Mouse (Mus musculus) midbrain, embryonic 12.5 days (tissue): ENCODE measurements around the gene BC049762. TPM values are rescaled to one million over a fixed set of nuclear protein-coding genes. Genes with fewer than 3 reads are reported as not detected.

Experiments
- ATAC-seq: fragments of 200-750 bp; cut with Nextera tagmentation; 2 replicates; pipeline ENCODE4 v1.8.0; 2017; ENCODE audit warnings: low read depth, moderate TSS enrichment, moderate library complexity; ENCODE audit not compliant: low FRiP score
- H3K27ac ChIP-seq: fragments of 300-500 bp; sonication (generic); replicated peaks from 2 replicates; pipeline ENCODE4 v1.5.1; 2016; ENCODE audit warnings: mild to moderate bottlenecking
- H3K27me3 ChIP-seq: fragments of 300-500 bp; sonication (generic); 2 replicates; pipeline ENCODE4 v1.6.1; 2016; ENCODE audit warnings: mild to moderate bottlenecking
- H3K36me3 ChIP-seq: fragments of 300-500 bp; sonication (generic); 2 replicates; pipeline ENCODE4 v1.6.1; 2016
- H3K4me1 ChIP-seq: fragments of 300-500 bp; sonication (generic); 2 replicates; pipeline ENCODE4 v1.6.1; 2016
- H3K4me2 ChIP-seq: fragments of 300-500 bp; sonication (generic); replicated peaks from 2 replicates; pipeline ENCODE4 v1.6.1; 2016; ENCODE audit warnings: mild to moderate bottlenecking, moderate library complexity
- H3K4me3 ChIP-seq: fragments of 300-500 bp; sonication (generic); 2 replicates; pipeline ENCODE4 v1.5.1; 2016; ENCODE audit warnings: mild to moderate bottlenecking
- H3K9ac ChIP-seq: fragments of 300-500 bp; sonication (generic); replicated peaks from 2 replicates; pipeline ENCODE4 v1.6.1; 2016; ENCODE audit warnings: mild to moderate bottlenecking, moderate library complexity
- H3K9me3 ChIP-seq: fragments of 300-500 bp; sonication (generic); 2 replicates; pipeline ENCODE4 v1.6.1; 2016; ENCODE audit warnings: mild to moderate bottlenecking
- WGBS: fragments of 180-500 bp; shearing (Covaris S2); methylation state at CpG from one replicate; pipeline ENCODE4 v1.1.7; 2016; 5-methylcytosine and 5-hydroxymethylcytosine counted together
- polyA plus RNA-seq: library from polyadenylated mRNA; unstranded; fragments of >200 nt; fragmentation: Nextera tagmentation; extraction: Ambion mirVana; gene quantifications from 2 replicates; pipeline ENCODE4 v1.2.1, GENCODE M21; 2016

Gene BC049762
- 0.20 and 0.85 TPM in 2 replicates for polyA plus RNA-seq

DNA sequence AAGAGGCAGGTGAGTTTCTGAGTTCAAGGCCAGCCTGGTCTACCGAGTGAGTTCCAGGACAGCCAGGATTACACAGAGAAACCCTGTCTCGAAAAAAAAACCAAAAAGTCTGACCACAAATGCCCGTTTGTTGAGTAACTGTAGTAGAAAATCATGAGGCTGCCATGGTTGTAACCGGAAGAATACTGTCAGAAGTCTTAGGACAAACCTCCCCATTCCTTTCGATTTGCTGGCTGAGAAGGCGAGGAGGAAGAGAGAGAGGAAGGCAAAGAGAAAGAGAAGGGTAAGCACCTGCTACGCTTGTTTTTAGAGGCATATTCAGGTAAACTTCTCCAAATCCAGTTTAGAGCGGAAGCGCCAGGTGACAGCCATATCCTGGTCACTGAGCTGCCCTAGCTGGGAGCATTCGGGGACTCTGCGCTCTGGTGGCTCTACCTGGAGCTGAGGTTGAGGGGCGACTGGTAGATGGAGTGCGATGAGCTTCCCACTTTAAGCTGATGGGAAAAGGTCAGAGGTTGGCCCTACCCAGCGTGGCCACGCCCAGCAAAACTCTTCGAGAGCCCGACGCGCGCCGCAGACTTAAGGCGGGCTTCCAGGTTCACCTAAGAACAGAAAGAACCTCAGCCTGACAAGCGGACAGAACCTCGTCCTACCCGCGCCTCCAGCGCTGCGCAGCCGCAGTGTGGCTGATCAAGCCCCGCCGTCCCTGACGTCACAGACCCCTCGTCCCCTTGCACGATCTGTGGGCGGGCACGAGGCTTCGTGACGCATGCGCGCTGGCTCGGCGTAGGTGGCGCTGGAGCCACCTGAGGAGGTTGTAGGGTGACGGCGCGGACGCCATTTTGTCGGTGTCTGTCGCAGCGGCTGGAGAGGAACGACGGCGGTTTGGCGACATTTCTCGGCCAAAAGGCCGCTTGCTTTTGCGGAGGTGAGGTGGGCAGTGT lies at the start of gene BC049762:
Gene BC049762 (minus strand): TSS at position 705 of the 944 bp plus-strand sequence.
- peak within 1 kb of the TSS; percentile 91 for H3K27ac ChIP-seq
- 10% methylated on average over 57 of the region's 57 CpGs for WGBS
- peak within 1 kb of the TSS; percentile 59 for H3K4me2 ChIP-seq
- peaks cover 6% of the 10 kb centered on the region; the same call in 1 of the 2 replicates for H3K36me3 ChIP-seq
- H3K4me3 ChIP-seq = peak within 1 kb of the TSS; percentile 97
- H3K4me1 ChIP-seq = peaks cover 31% of the 10 kb centered on the region
- peak within 1 kb of the TSS; percentile 96 for H3K9ac ChIP-seq
- ATAC-seq = peak; percentile 98
- H3K9me3 ChIP-seq = no peaks in the 10 kb centered on the region
- H3K27me3 ChIP-seq = no peaks in the 10 kb centered on the region

DNA sequence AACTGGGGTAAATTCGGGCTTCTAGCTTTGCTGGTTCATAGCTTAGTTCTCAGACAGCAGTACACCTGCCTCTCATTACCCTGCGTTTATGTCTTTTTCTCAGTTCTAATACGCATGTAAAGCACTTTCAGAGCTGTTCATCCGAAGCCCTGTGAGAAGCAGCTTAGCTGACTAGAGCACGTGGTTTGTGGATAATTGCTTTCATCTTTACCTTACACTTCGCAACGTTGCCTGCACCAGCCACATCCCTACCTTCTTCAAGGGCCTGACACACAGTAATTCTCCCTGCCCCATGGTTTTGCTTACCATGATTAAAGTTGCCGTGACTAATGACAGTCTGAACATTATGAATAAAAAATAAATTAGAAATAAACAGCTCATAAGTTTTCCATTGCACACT lies 49.0 kb upstream of the BC049762 start:
- no peak overlapping the region for H3K4me2 ChIP-seq
- ATAC-seq = no peak
- H3K9ac ChIP-seq = no peak overlapping the region
- no peak overlapping the region for H3K27ac ChIP-seq
- H3K36me3 ChIP-seq = no peaks in the 10 kb centered on the region
- H3K4me3 ChIP-seq = no peak overlapping the region
- H3K9me3 ChIP-seq = 0 out of 2 replicates have a peak, but pooled peaks cover 2% of the 10 kb centered on the region
- no peaks in the 10 kb centered on the region for H3K27me3 ChIP-seq
- WGBS = 82% methylated on average over 8 of the region's 8 CpGs
- H3K4me1 ChIP-seq = no peaks in the 10 kb centered on the region

DNA sequence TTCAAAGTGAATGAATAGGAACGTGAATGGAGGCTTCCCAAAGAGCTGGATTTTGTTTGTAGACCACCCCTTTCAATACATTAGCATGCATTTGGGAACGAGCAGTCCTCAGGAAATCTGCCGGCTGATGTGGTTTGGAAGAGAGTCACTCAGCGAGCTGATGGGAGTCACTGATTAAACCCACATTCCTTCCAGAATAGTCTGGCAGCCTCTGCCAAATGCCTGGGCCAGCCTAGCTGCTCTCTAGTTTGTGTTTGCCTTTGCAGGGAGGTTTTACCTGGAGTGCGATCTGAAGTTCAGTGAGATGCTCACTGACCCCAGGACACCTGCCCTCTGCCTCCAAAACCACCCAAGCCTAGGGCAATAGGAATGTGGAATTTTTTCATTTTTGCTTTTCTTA lies 45.5 kb upstream of the BC049762 start:
- WGBS = 71% methylated on average over 5 of the region's 5 CpGs
- H3K27ac ChIP-seq = no peak overlapping the region
- H3K27me3 ChIP-seq = no peaks in the 10 kb centered on the region
- no peaks in the 10 kb centered on the region for H3K36me3 ChIP-seq
- H3K4me1 ChIP-seq = no peaks in the 10 kb centered on the region
- H3K9ac ChIP-seq = no peak overlapping the region
- H3K4me2 ChIP-seq = no peak overlapping the region
- H3K4me3 ChIP-seq = no peak overlapping the region
- no peaks in the 10 kb centered on the region for H3K9me3 ChIP-seq
- no peak for ATAC-seq

DNA sequence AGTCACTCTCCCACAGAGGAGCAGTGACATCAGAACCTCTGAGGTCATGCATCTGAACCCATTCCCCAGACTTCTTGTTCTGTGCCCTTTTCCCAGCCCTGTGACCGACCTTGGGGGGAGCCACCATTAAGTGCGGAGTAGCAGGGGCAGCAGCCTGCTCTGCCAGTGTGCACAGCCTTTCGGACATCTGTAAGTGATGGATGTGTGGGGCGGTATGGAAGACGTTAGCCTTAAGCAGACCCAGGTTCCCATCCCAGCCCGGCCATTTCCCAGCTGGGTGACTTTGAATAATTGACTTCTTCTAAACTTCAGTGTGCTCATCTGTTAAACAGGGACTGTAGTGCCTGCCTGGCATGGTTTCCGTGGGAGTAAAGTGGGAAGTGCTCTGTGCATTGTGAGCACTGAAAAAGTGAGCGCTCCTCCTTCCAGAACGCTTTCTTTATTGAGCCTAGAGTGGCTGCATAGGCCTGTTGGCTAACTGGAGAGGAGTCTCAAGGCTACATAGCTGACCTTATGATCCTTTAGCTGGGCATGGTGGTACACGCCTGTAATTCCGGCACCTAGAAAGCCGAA lies 41.2 kb upstream of the BC049762 start:
- no peak overlapping the region for H3K27ac ChIP-seq
- H3K9me3 ChIP-seq = no peaks in the 10 kb centered on the region
- no peak for ATAC-seq
- H3K27me3 ChIP-seq = no peaks in the 10 kb centered on the region
- H3K36me3 ChIP-seq = no peaks in the 10 kb centered on the region
- 78% methylated on average over 12 of the region's 12 CpGs for WGBS
- no peaks in the 10 kb centered on the region for H3K4me1 ChIP-seq
- no peak overlapping the region for H3K9ac ChIP-seq
- no peak overlapping the region for H3K4me3 ChIP-seq
- no peak overlapping the region for H3K4me2 ChIP-seq

DNA sequence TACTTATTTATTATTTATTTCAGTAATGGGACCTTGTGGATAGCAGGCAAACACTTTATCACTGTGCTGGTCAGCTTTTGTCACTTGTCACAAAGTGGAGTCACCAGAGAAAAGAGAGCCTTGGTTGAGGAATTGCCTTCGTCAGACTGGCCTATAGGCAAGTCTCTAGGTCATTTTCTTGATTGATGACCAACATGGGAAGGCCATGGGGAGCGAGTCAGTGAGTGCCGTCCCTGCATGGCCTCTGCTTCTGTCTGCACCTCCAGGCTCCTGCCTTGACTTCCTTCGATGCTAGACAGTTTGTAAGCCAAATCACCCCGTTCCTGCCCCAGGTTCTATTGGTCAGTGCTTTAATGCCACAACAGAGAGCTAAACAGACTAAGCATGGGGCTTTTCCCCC lies 39.5 kb upstream of the BC049762 start:
- 84% methylated on average over 5 of the region's 5 CpGs for WGBS
- Histone ChIP-seq H3K4me1 (no peaks in the 10 kb centered on the region), H3K27ac (no peak overlapping the region), H3K36me3 (no peaks in the 10 kb centered on the region), H3K4me2 (no peak overlapping the region), H3K9me3 (no peaks in the 10 kb centered on the region), H3K4me3 (no peak overlapping the region), H3K9ac (no peak overlapping the region), H3K27me3 (no peaks in the 10 kb centered on the region)
- ATAC-seq = no peak

DNA sequence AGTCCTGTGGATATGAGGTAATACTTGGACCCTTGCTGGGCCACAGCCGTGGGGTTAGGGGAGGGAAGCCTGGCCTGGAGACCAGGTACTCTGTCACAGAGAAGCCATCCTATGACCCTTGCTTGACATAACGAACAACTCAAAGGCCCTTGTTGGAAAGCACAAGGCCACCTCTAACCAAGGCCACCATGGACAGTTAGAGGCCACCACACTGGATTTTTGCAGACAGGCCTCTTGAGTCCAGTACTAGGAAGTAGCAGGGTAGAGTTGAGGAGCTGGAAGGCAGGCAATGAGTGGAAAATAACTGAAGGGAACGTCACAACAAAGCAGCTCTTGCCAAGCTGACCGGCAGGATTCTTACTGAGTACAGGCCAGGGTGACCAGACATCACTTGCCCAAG lies 35.8 kb upstream of the BC049762 start:
- H3K27me3 ChIP-seq = no peaks in the 10 kb centered on the region
- H3K4me2 ChIP-seq = no peak overlapping the region
- no peaks in the 10 kb centered on the region for H3K36me3 ChIP-seq
- H3K4me3 ChIP-seq = no peak overlapping the region
- no peak for ATAC-seq
- H3K27ac ChIP-seq = no peak overlapping the region
- H3K4me1 ChIP-seq = no peaks in the 10 kb centered on the region
- H3K9ac ChIP-seq = no peak overlapping the region
- H3K9me3 ChIP-seq = no peaks in the 10 kb centered on the region
- 95% methylated on average over 4 of the region's 4 CpGs for WGBS

DNA sequence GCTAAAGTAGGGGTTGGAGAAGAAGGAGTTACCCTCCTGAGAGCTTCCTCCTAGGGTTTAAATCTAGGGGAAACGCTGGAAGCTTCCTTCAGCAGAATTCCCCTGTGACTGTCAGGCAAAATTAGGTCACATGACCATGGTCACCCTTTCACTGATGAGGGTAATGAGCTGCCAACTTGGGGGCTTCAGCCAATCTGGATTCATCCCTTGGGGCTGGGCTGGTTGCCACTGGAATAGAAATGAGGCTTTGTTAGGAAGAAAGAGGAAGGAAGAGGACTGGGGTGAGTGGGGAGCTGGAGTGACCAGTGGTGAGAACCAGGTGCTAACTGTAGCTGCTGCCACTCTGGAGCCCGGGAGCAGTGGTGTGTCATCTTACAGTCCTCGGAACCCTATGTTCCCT lies 32.9 kb upstream of the BC049762 start:
- Histone ChIP-seq H3K4me1 (no peaks in the 10 kb centered on the region), H3K9me3 (no peaks in the 10 kb centered on the region), H3K36me3 (no peaks in the 10 kb centered on the region), H3K4me3 (no peak overlapping the region), H3K9ac (no peak overlapping the region), H3K4me2 (no peak overlapping the region), H3K27ac (no peak overlapping the region), H3K27me3 (peaks cover 19% of the 10 kb centered on the region)
- no peak for ATAC-seq
- WGBS = 89% methylated on average over 3 of the region's 3 CpGs

DNA sequence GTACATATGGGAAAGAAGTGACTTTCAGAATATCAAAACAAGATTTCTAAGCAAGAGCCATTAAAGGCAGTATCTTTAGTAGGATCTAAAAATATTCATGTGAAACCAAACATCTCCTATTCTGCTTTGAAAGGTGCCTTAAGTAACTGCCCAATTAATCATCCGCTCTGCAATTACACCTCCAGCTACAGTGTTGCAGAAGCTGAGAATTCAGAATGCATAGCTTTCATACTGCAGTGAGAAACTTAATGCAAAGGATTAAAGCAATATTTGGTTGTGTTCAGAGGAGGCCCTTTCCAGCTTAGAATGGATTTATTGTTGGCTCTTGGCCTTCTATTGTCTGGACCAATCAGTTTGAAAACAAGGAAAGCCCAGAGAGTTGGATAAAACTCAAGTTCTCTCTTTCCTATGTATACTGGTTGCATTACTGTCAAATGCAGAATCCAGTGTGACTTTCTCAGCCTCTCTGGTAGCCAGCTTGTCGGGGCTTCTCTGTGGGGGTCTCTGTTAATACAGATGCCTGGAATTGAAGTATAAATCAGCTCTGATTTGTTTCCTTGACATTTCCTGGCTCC lies 31.2 kb upstream of the BC049762 start:
- Histone ChIP-seq H3K4me1 (peaks cover 9% of the 10 kb centered on the region; the same call in 1 of the 2 replicates), H3K9ac (no peak overlapping the region), H3K4me3 (no peak overlapping the region), H3K9me3 (no peaks in the 10 kb centered on the region), H3K36me3 (no peaks in the 10 kb centered on the region), H3K4me2 (no peak overlapping the region), H3K27ac (no peak overlapping the region), H3K27me3 (peaks cover 27% of the 10 kb centered on the region)
- no peak for ATAC-seq
- WGBS = 75% methylated on average over 2 of the region's 2 CpGs

DNA sequence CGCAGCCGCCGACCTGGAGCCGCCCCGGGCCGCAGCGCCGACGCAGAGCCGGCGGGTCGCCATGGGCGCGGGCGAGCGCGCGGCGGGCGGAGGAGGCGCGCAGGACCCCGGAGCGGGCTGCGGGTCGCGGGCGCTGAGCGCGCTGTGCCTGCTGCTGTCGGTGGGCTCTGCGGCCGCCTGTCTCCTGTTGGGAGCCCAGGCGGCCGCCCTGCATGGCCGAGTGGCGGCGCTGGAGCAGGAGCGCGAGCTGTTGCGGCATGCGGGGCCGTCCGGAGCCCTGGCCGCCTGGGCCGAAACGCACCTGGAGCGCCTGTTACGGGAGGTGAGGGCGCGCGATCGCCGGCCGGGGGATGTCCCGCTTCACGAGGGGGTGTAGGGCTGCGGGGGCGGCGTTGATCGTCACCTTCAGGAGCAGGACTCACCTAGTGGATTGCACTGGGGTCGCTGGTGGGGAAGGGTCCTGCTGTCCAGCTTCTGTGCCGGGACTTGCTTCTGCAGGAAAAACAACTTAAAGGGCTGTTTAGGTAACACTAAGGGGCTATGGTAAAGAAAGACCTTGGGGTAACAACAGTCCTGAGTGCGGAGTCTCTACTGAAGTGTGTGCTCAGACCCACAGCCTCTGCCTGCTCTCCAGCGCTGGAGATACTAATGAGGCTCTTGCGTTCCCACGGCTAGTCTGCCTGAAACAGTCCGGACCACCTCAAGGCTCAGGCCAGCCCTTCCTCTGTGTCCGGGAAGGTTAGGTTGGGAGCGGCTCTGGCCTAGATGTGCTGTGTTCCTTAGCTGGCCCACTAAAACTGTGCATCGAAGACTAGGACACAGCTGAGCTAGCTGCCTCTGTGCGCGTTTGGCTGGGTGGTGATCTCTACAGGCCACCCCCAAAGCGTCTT lies 27.5 kb upstream of the BC049762 start:
- Histone ChIP-seq H3K9ac (peak overlapping the region; percentile 74), H3K4me2 (peak overlapping the region; percentile 91), H3K4me3 (peak overlapping the region; percentile 62), H3K9me3 (no peaks in the 10 kb centered on the region), H3K36me3 (no peaks in the 10 kb centered on the region), H3K27me3 (peaks cover 27% of the 10 kb centered on the region), H3K27ac (no peak overlapping the region), H3K4me1 (peaks cover 9% of the 10 kb centered on the region; the same call in 1 of the 2 replicates)
- peak; percentile 81 for ATAC-seq
- WGBS = 2% methylated on average over 63 of the region's 74 CpGs

DNA sequence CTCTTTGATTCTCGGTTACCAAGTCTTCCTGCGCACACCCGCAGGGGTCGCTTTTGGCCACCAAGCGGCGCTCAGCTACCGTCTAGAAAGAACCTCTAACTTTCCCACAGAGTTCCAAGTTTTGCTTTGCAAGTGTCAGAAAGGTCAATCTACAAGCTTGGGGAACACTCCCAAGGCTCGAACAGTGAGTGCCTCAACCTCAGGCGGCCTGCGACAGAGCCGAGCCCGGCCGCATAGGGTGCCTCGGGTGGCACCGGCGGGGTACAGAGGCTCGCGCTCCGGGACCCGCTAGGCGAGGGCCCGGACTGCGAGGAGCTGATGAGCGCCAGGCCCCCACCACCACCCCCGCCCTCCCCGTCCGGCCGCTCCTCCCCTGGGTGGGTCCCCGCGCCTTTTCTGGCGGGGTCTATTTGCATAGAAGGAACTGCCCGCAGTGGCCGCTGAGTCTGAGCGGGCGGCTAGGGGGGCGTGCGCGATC lies 26.8 kb upstream of the BC049762 start, which contains the start of gene Col23a1:
Gene Col23a1 (plus strand): TSS at position 357 of the 478 bp plus-strand sequence.
- Histone ChIP-seq H3K4me1 (peaks cover 9% of the 10 kb centered on the region; the same call in 1 of the 2 replicates), H3K9me3 (no peaks in the 10 kb centered on the region), H3K4me2 (peak within 1 kb of the TSS; percentile 91), H3K4me3 (peak within 1 kb of the TSS; percentile 62), H3K9ac (peak within 1 kb of the TSS; percentile 74), H3K36me3 (peaks cover under 1% of the 10 kb centered on the region; the same call in 1 of the 2 replicates), H3K27ac (no peak within 1 kb of the TSS; the same call in 1 of the 2 replicates), H3K27me3 (peaks cover 27% of the 10 kb centered on the region)
- ATAC-seq = peak; percentile 89
- 1% methylated on average over 30 of the region's 38 CpGs for whole genome bisulfite sequencing

DNA sequence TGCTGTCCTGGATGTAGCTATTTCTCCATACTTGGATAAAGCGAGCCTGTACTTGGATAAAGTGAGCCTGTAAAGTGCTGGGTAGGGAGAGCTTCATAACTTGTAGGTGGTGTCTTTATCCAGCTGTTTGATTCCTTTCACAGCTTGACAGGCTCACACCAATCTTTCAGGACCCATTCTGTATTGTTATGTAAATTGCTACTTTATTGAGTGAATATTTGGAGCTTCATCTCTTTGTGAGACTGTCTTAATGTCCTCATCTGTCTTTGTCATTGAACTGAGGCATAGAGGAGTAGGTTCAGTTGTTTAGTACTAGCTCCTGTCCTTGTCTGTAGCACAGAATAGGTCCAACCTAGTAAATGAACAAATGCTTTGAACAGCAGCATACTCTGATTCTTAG lies 11.6 kb upstream of the BC049762 start:
- H3K36me3 ChIP-seq = peaks cover 60% of the 10 kb centered on the region

More for the DNA sequence above, 11.6 kb upstream of the BC049762 start:
- Histone ChIP-seq H3K27ac (no peak overlapping the region), H3K9me3 (no peaks in the 10 kb centered on the region), H3K4me2 (no peak overlapping the region), H3K4me1 (no peaks in the 10 kb centered on the region), H3K4me3 (no peak overlapping the region), H3K9ac (no peak overlapping the region), H3K27me3 (no peaks in the 10 kb centered on the region)
- WGBS = 78% methylated on average over 1 of the region's 1 CpGs
- ATAC-seq = no peak
